Mouse (Mus musculus): ENCODE data around the gene Rnf144b.

- TF ChIP-seq EP300 (IDR thresholded peaks at IDR 0.05; ENCODE audit: insufficient read depth, low read depth, low read length) (no peak), CTCF (IDR thresholded peaks at IDR 0.05) (peak; percentile 68), POLR2A (IDR thresholded peaks at IDR 0.05; ENCODE audit: insufficient read depth, low read depth, low read length) (no peak)
These were observed 41.5 kb upstream of the Rnf144b start for GRCm38 (mm10) chr13:47080905-47081505.

Measured in heart, adult 2 months (tissue).